Mouse (Mus musculus) cerebellum, adult 2 months (tissue): Measurements from ENCODE around the gene Zdhhc4. TPM values are rescaled to one million over a fixed set of nuclear protein-coding genes. Genes with fewer than 3 reads are reported as not detected.

Experiments
- DNase-seq, 2 experiments: peaks; one replicate each; pipeline ENCODE4 v3.0.0; 2021
- H3K27ac ChIP-seq: fragments of 200-500 bp; 2 replicates; pipeline ENCODE4 v1.5.1; 2012; ENCODE audit warnings: low read length, control low read depth, inconsistent platforms; ENCODE audit not compliant: insufficient read depth
- H3K27me3 ChIP-seq: fragments of 200-500 bp; 2 replicates; pipeline ENCODE4 v1.6.1; 2012; ENCODE audit warnings: inconsistent platforms, mild to moderate bottlenecking, low read length, moderate library complexity; ENCODE audit not compliant: control insufficient read depth, insufficient read depth
- H3K4me1 ChIP-seq: fragments of 200-500 bp; 2 replicates; pipeline ENCODE4 v1.6.1; 2011; ENCODE audit warnings: low read length; ENCODE audit not compliant: control insufficient read depth, insufficient read depth
- H3K4me3 ChIP-seq: fragments of 200-500 bp; replicated peaks from 2 replicates; pipeline ENCODE3; 2011; ENCODE audit warnings: mild to moderate bottlenecking, low read depth, low read length, control low read depth; ENCODE audit not compliant: insufficient read depth
- CTCF ChIP-seq: fragments of 200-500 bp; IDR thresholded peaks from 2 replicates; pipeline ENCODE4 v1.5.1; 2011; ENCODE audit warnings: low read depth, mild to moderate bottlenecking, control low read depth, low read length, moderate library complexity, borderline replicate concordance; ENCODE audit not compliant: insufficient read depth
- POLR2A ChIP-seq: fragments of 200-500 bp; IDR thresholded peaks from 2 replicates; pipeline ENCODE4 v1.6.1; 2011; ENCODE audit warnings: low read length, control low read depth, borderline replicate concordance; ENCODE audit not compliant: insufficient read depth
- WGBS: fragments of 180-500 bp; shearing (Covaris S2); methylation state at CpG from one replicate; pipeline ENCODE4 v1.1.7; 2018; 5-methylcytosine and 5-hydroxymethylcytosine counted together
- polyA plus RNA-seq: library from polyadenylated mRNA; depleted of rRNA; stranded (reverse); fragments of >200 nt; gene quantifications from 2 replicates; pipeline ENCODE4 v1.2.3, GENCODE M21; 2012; rRNA removed

The Zdhhc4 gene
- 68.3 and 69.7 TPM in 2 replicates for polyA plus RNA-seq

DNA sequence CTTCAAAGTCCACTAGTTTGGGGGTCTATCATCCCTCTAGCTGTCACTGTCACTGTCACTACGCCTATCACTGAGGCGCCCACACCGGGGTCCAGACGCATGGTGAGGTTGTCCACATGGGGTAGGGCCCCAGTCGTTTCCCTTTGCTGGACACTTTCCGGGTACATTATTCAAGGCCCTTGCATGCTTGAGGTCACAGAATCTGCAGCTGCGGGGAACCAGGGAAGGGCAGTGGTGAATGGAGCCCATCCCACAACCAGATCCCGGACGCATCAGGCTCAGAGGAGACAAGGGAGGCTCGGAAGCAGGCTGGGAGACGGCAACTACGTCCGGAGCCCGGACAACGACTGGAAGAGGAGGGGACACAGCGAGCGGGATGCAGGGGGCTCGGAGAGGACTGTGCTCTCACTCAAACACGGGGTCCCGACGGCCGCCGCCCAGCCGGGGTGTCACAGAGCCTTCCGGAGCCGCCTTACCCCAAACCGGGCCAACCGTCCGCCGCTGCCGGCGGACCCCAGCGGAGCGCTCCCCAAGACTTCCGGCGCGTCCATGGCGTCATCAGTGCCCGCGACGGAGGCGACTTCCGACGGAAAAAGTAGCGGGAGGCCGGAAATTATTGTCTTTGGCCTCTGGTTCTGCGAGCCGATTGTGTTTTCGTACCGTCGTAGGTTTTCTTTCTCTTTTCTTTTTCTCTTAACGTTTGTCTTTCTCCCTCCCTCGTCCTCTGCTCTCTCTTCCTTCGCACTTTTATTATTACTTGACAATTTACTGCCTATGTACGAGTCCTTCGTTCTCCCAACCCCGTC, at the start of gene Zdhhc4:
TSS of gene Zdhhc4 (minus strand) at position 567 of the 806 bp plus-strand sequence.
- under 1% methylated on average over 57 of the region's 57 CpGs for WGBS
- no peak for TF ChIP-seq CTCF
- peak; percentile 66; the same call in 1 of the 2 replicates for TF ChIP-seq POLR2A
- H3K4me3 ChIP-seq = peak within 1 kb of the TSS; percentile 71
- DNase-seq = peak; percentile 91 to 94
- no peaks in the 10 kb centered on the region for H3K4me1 ChIP-seq
- no peaks in the 10 kb centered on the region for H3K27me3 ChIP-seq
- H3K27ac ChIP-seq = no peak within 1 kb of the TSS; the same call in 1 of the 2 replicates

- Histone ChIP-seq H3K4me1 (peaks cover 9% of the 10 kb centered on the region), H3K27me3 (no peaks in the 10 kb centered on the region), H3K4me3 (no peak overlapping the region), H3K27ac (no peak overlapping the region)
- WGBS = 87% methylated on average over 4 of the region's 4 CpGs
- TF ChIP-seq CTCF (no peak), POLR2A (no peak)
- DNase-seq = no peak
These were observed 47.1 kb upstream of the Zdhhc4 start for GRCm38 (mm10) chr5:143376156-143376555.

DNA sequence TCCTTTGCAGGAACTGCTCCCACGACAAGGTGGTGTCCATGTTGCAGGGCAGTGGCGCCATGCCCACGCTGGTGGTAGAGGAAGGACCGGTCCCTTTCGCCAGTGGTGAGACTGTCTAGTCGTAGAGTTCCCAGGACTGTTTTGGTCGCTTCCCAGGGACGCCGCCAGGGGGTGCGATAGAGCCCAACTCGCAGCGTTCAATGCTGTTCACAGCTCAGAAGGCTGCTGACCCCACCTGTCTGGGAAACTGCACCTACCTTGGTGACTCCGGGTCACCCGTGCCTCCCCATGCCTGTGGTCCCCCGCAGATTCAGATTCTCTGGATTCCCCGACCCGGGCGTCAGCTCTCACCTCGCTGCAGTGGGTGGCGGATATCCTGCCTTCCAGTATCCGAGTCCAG, 46.2 kb upstream of the Zdhhc4 start:
- Histone ChIP-seq H3K27ac (no peak overlapping the region), H3K4me3 (no peak overlapping the region), H3K27me3 (no peaks in the 10 kb centered on the region), H3K4me1 (peaks cover 18% of the 10 kb centered on the region)
- no peak for TF ChIP-seq POLR2A
- TF ChIP-seq CTCF = peak; percentile 74
- 18% methylated on average over 21 of the region's 21 CpGs for WGBS
- DNase-seq = peak; percentile 36 to 62

GRCm38 (mm10) chr5:143372818-143373217, 43.8 kb upstream of the Zdhhc4 start:
- DNase-seq = peak; percentile 19 to 37
- Histone ChIP-seq H3K4me1 (peaks cover 27% of the 10 kb centered on the region), H3K27me3 (no peaks in the 10 kb centered on the region), H3K27ac (no peak overlapping the region), H3K4me3 (peak overlapping the region; percentile 43)
- TF ChIP-seq POLR2A (no peak), CTCF (peak; percentile 43; the same call in 1 of the 2 replicates)
- 2% methylated on average over 35 of the region's 35 CpGs for WGBS

- Histone ChIP-seq H3K27ac (no peak overlapping the region), H3K4me1 (peaks cover 31% of the 10 kb centered on the region), H3K4me3 (no peak overlapping the region), H3K27me3 (no peaks in the 10 kb centered on the region)
- WGBS = 24% methylated on average over 4 of the region's 4 CpGs
- no peak for DNase-seq
- TF ChIP-seq POLR2A (no peak), CTCF (no peak)
These were observed 42.1 kb upstream of the Zdhhc4 start for GRCm38 (mm10) chr5:143371146-143371510.

DNA sequence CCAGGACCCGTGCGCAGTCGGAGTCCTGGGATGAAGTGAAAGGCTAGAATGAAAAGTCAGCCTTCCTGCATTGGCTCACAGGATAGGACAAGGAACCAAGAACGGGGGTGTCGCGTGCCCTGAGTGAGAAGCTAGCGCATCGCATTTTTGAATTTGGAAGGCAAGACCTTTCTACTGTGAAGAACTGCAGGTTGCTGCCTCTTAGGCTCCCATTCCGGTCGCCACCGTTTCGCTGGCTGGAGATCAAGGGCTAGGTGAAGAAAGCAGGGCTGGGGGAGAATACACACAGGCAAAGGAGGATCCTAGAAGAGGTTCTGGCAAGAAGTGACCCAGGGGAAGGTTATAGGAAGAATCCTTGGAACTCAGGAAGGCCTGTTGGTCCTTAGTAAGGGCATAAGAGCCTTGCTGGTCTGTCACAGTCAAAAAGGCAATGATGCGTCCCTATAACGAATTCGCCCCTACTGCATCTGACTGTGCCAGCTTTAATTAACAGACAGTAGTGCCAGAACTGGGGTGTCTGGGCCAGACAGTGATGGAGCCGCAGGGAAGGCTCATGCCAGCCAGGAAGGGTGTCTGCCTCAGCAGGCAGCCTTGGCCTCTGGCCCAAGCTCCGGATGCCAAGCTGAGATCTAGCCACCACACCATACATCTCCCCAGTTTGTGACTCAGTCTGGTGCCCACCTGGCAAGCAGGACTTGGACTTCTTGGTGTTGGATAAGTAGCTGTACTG, 41.5 kb upstream of the Zdhhc4 start:
- Histone ChIP-seq H3K27ac (no peak overlapping the region), H3K4me3 (peak overlapping the region; percentile 46), H3K4me1 (peaks cover 31% of the 10 kb centered on the region), H3K27me3 (no peaks in the 10 kb centered on the region)
- 3% methylated on average over 17 of the region's 17 CpGs for WGBS
- peak; percentile 39 to 47 for DNase-seq
- TF ChIP-seq CTCF = no peak
- TF ChIP-seq POLR2A = no peak

DNA sequence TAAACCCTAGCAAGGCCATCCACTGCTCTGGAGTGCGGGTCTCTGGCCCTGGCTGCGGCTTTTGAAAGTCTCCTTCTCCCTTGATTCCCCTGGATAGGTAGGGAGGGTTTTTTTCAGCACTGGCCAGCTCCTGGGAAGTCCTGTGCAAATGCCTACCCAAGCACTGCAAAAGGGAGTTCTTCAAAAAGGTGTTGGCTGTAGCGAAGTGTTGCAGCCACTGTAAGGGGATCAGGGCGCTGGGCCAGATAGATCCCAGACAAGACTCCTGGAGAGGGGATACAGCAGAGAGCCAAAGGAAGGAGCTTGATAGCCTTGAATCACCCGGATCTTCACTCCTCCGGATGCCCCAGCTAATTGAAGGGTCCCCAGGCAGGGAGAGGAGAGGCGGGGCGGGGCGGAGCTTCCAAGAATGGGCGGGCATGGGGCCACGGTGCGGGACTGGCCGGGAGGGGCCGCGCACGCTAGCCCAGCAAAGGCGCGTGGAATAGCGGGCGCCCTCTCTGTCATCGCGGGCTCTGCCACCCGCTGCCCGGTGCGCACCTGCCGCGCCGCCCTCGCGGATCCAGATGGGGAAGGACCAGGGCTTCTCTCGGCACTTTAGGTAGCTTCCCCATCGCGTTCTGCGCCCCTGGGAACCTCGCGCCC, 40.7 kb upstream of the Zdhhc4 start:
- Histone ChIP-seq H3K27me3 (no peaks in the 10 kb centered on the region), H3K4me1 (peaks cover 31% of the 10 kb centered on the region), H3K4me3 (peak overlapping the region; percentile 46), H3K27ac (no peak overlapping the region)
- TF ChIP-seq POLR2A = no peak
- TF ChIP-seq CTCF = no peak
- WGBS = 5% methylated on average over 36 of the region's 36 CpGs
- DNase-seq = peak; percentile 39 to 44
